Mouse (Mus musculus) layer of hippocampus, adult 9-10 months (tissue): Measurements from ENCODE around the gene Panx3.
A peak's percentile ranks its signal among the peaks of the same experiment; 100 is the strongest.

Source experiments
- DNase-seq: peaks from one replicate; pipeline ENCODE4 v3.0.0; 2022; ENCODE audit warnings: low spot score

The Panx3 gene

GRCm38 (mm10) chr9:37669115-37669514, at the start of gene Panx3:
TSS of gene Panx3 (minus strand) at chr9:37669235.
- DNase-seq: no peak

DNA sequence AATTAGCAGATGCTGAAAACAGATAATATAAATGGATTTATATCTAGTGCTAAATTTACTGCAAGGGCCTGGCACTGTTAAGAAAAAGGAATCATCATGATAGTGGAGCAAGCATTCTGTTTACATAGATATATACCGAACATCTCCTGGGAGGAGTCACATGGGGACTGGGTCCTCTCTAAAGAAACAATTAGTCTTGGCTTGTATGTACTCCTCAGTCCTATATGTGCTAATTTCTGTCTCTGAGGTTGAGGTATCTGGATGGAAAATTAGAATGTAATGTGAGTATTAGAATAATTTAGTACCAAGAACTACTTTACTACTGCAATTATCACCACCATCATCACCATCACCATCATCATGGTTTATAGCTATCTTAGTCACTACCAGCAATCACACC, 47.1 kb upstream of the Panx3 start, which contains the start of gene Olfr160:
TSS of gene Olfr160 (minus strand) at position 101 of the 400 bp plus-strand sequence.
- no peak for DNase-seq

- no peak for DNase-seq
Observed at GRCm38 (mm10) chr9:37689970-37690686, 21.1 kb upstream of the Panx3 start.

DNA sequence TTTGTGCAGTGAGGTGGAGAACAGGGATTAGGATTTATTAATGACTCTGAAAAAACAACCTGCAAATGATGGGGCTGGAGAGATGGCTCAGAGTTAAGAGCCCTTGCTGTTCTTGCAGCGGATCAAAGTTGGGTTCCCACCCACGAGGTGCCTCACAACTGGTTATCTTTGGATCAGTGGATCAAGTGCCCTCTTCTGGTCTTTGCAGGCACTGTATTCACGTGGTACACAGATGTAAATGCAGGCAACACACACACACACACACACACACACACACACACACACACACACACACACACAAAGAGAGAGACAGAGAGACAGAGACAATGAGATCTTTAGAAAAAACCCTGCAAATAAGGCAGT, 18.9 kb upstream of the Panx3 start:
- DNase-seq: no peak

GRCm38 (mm10) chr9:37687288-37687940, 18.4 kb upstream of the Panx3 start:
- peak; percentile 32 for DNase-seq

DNA sequence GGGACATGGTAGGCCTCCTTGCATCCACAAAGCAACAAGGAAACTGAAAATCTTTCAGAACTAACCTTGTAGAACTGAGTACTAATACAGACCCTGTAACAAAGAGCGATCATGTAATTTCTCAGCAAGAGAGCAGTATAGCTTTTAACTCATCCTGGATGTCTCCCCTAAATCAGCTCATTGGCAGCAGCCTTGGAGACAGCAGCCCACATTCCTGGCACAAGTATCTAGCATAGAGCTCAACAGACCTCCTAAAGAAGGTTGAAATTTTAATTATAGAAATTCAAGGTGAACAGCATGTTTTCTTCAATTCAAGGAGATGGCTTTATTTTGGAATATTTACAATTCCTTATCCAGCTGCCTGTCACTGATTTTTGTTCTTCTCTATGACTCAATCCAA, 12.1 kb upstream of the Panx3 start:
- DNase-seq: no peak

GRCm38 (mm10) chr9:37675287-37675686, 6.3 kb upstream of the Panx3 start:
- DNase-seq: peak; percentile 16

DNA sequence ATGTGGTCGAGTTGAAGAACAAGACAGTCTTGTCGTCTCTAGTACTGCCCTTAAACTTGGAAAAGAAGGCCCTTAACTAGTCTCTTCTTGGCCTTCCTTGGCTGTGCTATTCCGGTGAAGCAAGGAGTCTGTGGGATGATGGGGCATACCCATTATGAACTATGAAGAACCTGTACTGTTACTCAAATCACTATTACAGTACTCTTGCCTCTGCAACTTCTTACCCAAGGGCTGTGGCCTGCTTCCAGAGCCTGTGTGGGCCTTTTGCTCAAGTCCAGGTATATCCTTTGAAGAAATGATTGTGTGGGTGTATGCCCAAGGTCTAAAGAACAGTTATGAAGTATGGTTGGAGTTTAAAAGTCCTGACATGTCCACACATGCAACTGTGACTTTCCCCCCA, 1.2 kb upstream of the Panx3 start:
- DNase-seq: no peak

GRCm38 (mm10) chr9:37669678-37670077, 643 bp upstream of the Panx3 start:
- DNase-seq: no peak

DNA sequence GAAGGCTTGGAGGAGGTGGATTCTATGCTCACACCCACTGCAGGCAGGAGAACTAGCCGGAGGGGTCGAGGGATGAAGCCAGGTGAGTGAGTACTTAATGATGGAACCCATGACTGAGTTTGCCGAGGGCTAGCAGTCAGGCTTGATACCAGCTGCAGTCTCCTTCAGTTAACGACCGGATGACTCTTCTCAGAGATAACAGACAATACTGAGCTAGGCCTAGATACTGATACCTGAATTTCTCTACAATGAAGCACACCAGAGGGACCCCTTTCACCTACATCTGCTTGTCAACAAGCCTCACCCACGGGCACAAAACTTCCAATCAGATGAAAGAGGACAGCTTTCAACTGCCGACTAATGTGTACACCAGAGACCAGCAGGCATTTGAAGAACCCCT, 3.0 kb downstream of the Panx3 start:
- DNase-seq: no peak

- no peak for DNase-seq
Observed at GRCm38 (mm10) chr9:37664604-37665003, 4.4 kb downstream of the Panx3 start.

- no peak for DNase-seq
Observed at GRCm38 (mm10) chr9:37663210-37663609, 5.8 kb downstream of the Panx3 start.

- DNase-seq: no peak
Observed at GRCm38 (mm10) chr9:37659413-37659812, 9.6 kb downstream of the Panx3 start.

- peak; percentile 44 for DNase-seq
Observed at GRCm38 (mm10) chr9:37656931-37657481, 12.0 kb downstream of the Panx3 start, which contains the start of gene Tbrg1. TSS of gene Tbrg1 (minus strand) at chr9:37657312.

GRCm38 (mm10) chr9:37656439-37656881, 12.6 kb downstream of the Panx3 start:
- no peak for DNase-seq

DNA sequence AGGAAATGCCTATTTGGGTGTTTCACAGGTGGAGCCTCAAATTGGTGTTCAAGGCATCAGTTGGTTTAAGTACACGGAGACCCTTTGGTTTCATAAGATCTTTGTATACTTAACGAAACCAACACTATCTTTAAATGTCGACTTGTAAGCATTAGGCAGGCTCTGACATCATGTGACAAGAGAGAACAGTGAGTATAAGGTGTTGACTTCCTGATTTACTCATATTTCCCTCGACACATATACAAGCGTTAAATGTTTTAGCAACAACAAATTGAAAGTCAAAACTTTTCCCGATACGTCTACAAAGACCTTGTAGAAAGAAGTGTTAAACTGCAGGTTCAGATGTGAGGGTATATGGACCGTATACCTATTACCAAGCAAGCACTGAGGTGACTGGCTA, 13.1 kb downstream of the Panx3 start:
- no peak for DNase-seq

DNA sequence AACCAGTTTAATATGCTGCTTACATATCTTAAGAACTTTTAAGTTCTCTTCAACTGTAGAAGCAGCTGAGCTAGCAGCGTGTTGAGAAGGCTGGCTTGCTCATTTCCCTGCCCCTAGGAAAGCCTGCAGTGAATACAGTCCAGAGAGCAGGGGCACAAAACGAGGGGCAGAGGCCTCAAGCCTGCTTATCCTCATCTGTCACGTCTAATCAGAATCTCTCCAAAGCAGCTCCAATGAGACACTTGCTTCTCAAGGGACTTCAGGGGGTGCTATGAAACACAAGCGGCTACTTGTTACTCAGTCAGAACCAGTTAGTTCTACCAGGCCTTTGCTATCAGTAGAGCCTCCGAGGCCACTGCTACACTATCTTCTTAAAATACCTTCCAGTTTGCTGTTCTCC, 15.2 kb downstream of the Panx3 start:
- no peak for DNase-seq

DNA sequence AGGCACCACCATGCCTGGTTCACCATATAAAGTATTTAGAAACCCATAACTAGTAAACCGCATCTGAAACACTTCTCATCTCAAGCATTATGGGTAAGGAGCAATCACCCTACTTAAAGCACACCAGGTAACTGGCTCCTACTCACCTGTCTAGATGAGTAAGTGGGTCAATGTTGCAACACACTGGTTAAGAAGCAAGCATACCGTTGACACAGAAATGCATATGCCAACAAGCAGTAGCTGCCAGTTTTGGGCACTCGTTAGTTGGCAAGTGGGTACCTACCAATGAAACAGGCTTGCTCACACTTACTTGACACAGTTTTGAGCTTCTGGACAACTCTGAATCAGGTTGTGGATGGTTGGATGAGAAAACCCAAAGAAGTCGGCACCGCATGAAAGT, 18.4 kb downstream of the Panx3 start:
- no peak for DNase-seq

DNA sequence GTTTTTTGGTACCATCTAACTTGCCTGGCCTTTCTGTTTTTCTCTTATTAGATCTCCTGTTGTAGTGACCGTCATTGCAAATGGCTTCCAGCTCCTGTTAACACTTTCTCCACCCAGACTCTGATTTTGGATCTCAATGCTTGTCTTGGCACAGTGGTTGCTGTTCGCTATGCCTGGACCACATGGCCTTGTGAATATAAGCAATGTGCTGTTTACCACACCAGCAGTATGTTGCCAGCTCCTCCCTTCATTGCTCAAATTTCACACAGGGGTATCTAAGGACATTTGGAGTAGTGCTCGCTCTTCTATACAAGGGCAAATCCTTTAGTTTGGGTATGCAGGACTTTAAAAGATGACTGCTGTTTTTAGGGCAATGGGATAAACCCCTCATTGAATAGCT, 22.8 kb downstream of the Panx3 start:
- no peak for DNase-seq

GRCm38 (mm10) chr9:37638721-37639120, 30.3 kb downstream of the Panx3 start:
- DNase-seq: no peak

DNA sequence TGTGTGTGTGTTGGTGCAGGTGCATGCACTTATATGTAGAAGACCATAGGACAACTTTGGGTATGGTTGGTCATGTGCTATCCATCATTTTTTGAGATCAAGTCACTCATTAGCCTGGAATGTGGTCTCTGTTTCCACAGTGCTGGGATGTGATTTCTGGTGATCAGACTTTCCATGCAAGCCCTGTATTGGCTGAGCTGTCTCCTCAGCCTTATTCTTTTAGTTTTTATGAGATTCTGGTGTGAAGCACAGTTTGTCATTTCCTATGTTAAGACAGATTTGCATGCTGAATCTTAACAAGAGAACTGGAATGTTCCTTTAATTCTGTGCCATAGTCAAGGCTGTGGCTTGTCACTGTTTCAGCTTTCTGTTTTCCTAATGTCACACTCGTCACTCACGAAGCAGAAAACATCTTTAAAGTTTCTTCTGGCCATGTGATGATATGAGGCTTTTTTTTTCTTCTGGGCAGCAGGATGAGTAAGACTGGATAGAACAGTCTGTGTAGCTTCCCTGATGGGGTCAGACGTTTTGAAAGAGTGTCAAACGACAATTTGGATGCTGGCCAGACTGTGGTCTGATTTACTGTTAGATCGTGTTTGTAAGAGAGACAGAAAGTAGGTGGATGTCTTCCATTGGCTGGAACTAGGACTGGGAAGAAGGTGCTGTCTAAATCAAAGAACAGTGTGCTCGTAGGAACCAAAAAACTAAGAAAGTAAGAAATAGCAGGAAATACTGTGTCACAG, 32.1 kb downstream of the Panx3 start:
- DNase-seq: no peak

DNA sequence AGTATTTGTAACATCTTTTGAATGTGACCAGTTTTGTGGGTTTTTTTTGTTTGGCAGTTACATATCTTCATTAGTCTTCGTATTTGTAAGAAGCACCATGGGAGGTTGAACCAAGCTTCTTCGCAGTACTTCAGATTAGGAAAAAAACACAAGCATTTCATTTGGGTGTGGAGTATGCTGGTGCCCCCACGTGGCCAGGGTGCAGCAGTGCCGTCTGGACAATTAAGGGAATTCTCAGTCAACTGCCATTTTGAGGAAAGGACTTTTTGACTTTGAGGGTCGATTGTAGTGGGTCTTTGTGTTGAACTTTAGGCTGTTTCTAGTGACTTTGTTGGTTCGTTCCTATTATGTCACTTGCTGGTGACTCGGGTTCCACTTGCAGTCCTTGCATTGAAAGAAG, 32.7 kb downstream of the Panx3 start:
- DNase-seq: no peak

DNA sequence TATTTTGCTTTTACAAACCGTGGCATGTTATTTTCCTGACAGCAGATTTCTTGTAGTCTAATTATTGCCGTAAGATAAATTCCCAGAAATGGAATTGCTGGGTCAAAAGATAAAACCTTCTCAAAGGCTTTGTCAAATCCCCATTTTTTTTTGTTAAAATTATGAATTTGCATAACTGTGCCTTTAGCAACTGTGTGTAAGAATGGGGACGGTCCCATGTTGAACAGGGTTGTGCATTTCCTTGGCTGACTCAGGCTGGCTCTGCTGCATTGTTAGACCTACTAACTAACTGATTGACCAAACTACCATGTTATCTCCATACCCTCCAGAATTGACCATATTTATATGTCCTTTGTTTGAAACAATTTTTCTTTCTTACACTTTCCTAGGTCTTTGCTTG, 34.8 kb downstream of the Panx3 start:
- DNase-seq: no peak
